Mouse (Mus musculus): ENCODE data around the gene Actg2. TPM values are rescaled to one million over a fixed set of nuclear protein-coding genes. Genes with fewer than 3 reads are reported as not detected.

Actg2 gene
- polyA plus RNA-seq, 1 experiment from 2014 or later: 1,372 TPM

- Histone ChIP-seq H3K4me3 (ENCODE audit: low read depth, low read length) (peak within 1 kb of the TSS; percentile 67), H3K36me3 (ENCODE audit: control insufficient read depth, insufficient read depth, low read length) (peaks cover 6% of the 10 kb centered on the region; the same call in 1 of the 2 replicates), H3K4me1 (ENCODE audit: control insufficient read depth, insufficient read depth, low read length) (0 out of 2 replicates have a peak, but pooled peaks cover 7% of the 10 kb centered on the region), H3K4me2 (replicated peaks; ENCODE audit: low read depth, low read length) (peak within 1 kb of the TSS; percentile 50), H3K27me3 (ENCODE audit: control insufficient read depth, insufficient read depth, low read length) (no peaks in the 10 kb centered on the region), H3K9ac (replicated peaks; ENCODE audit: low read depth, low read length) (peak within 1 kb of the TSS; percentile 63), H3K27ac (ENCODE audit: low read length) (peak within 1 kb of the TSS; percentile 94), H3K9me3 (ENCODE audit: control insufficient read depth, low read depth, low read length) (no peaks in the 10 kb centered on the region)
- ATAC-seq (ENCODE audit: insufficient number of reproducible peaks, insufficient read depth, low FRiP score, low read depth): peak; percentile 96
- WGBS: under 1% methylated on average over 54 of the region's 54 CpGs
Observed at GRCm38 (mm10) chr6:83506258-83507167, 29.6 kb downstream of the Actg2 start, which contains the start of gene Dguok. Gene Dguok (minus strand): TSS chr6:83506969.

GRCm38 (mm10) chr6:83505554-83505953, 30.5 kb downstream of the Actg2 start:
- H3K27ac ChIP-seq (ENCODE audit: low read length): no peak overlapping the region
- 0 out of 2 replicates have a peak, but pooled peaks cover 7% of the 10 kb centered on the region for H3K4me1 ChIP-seq (ENCODE audit: control insufficient read depth, insufficient read depth, low read length)
- peak overlapping the region; percentile 50 for H3K4me2 ChIP-seq (replicated peaks; ENCODE audit: low read depth, low read length)
- no peak overlapping the region for H3K9ac ChIP-seq (replicated peaks; ENCODE audit: low read depth, low read length)
- H3K9me3 ChIP-seq (ENCODE audit: control insufficient read depth, low read depth, low read length): no peaks in the 10 kb centered on the region; the same call in 1 of the 2 replicates
- WGBS: 89% methylated on average over 4 of the region's 4 CpGs
- H3K27me3 ChIP-seq (ENCODE audit: control insufficient read depth, insufficient read depth, low read length): no peaks in the 10 kb centered on the region
- H3K4me3 ChIP-seq (ENCODE audit: low read depth, low read length): peak overlapping the region; percentile 67; the same call in 1 of the 2 replicates
- H3K36me3 ChIP-seq (ENCODE audit: control insufficient read depth, insufficient read depth, low read length): peaks cover 6% of the 10 kb centered on the region; the same call in 1 of the 2 replicates
- no peak for ATAC-seq (ENCODE audit: insufficient number of reproducible peaks, insufficient read depth, low FRiP score, low read depth)

GRCm38 (mm10) chr6:83503361-83503760, 32.7 kb downstream of the Actg2 start:
- Histone ChIP-seq H3K27me3 (ENCODE audit: control insufficient read depth, insufficient read depth, low read length) (no peaks in the 10 kb centered on the region), H3K9ac (replicated peaks; ENCODE audit: low read depth, low read length) (no peak overlapping the region), H3K4me3 (ENCODE audit: low read depth, low read length) (no peak overlapping the region), H3K27ac (ENCODE audit: low read length) (no peak overlapping the region), H3K36me3 (ENCODE audit: control insufficient read depth, insufficient read depth, low read length) (peaks cover 6% of the 10 kb centered on the region; the same call in 1 of the 2 replicates), H3K4me1 (ENCODE audit: control insufficient read depth, insufficient read depth, low read length) (0 out of 2 replicates have a peak, but pooled peaks cover 7% of the 10 kb centered on the region), H3K4me2 (replicated peaks; ENCODE audit: low read depth, low read length) (no peak overlapping the region), H3K9me3 (ENCODE audit: control insufficient read depth, low read depth, low read length) (no peaks in the 10 kb centered on the region; the same call in 1 of the 2 replicates)
- 71% methylated on average over 3 of the region's 3 CpGs for WGBS
- no peak for ATAC-seq (ENCODE audit: insufficient number of reproducible peaks, insufficient read depth, low FRiP score, low read depth)

DNA sequence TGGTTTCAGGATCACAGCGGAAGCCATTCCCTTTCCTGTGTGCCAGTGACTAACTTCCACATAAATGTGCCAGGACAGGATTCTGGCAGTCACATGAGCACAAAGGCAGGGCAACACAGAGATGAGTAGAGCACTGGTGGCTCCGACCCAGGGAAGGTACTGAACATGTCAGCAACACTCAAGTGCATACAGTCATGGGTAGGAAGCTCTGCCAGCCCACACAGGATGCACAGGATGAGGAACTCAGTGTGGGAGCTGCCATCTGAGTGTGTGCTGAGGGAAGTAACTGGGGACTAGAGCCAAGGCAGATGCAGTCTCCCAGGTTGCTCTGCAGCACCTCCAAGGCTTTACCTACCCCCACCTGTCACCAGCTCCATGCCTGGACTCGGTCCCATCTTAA, 33.4 kb downstream of the Actg2 start:
- H3K9ac ChIP-seq (replicated peaks; ENCODE audit: low read depth, low read length): no peak overlapping the region
- 92% methylated on average over 3 of the region's 3 CpGs for WGBS
- no peak for ATAC-seq (ENCODE audit: insufficient number of reproducible peaks, insufficient read depth, low FRiP score, low read depth)
- no peaks in the 10 kb centered on the region for H3K27me3 ChIP-seq (ENCODE audit: control insufficient read depth, insufficient read depth, low read length)
- H3K36me3 ChIP-seq (ENCODE audit: control insufficient read depth, insufficient read depth, low read length): peaks cover 6% of the 10 kb centered on the region; the same call in 1 of the 2 replicates
- H3K4me2 ChIP-seq (replicated peaks; ENCODE audit: low read depth, low read length): no peak overlapping the region
- H3K4me3 ChIP-seq (ENCODE audit: low read depth, low read length): no peak overlapping the region
- no peak overlapping the region for H3K27ac ChIP-seq (ENCODE audit: low read length)
- no peaks in the 10 kb centered on the region; the same call in 1 of the 2 replicates for H3K9me3 ChIP-seq (ENCODE audit: control insufficient read depth, low read depth, low read length)
- H3K4me1 ChIP-seq (ENCODE audit: control insufficient read depth, insufficient read depth, low read length): 0 out of 2 replicates have a peak, but pooled peaks cover 7% of the 10 kb centered on the region

GRCm38 (mm10) chr6:83501524-83502310, 34.3 kb downstream of the Actg2 start:
- H3K4me2 ChIP-seq (replicated peaks; ENCODE audit: low read depth, low read length): no peak overlapping the region
- WGBS: 58% methylated on average over 9 of the region's 9 CpGs

DNA sequence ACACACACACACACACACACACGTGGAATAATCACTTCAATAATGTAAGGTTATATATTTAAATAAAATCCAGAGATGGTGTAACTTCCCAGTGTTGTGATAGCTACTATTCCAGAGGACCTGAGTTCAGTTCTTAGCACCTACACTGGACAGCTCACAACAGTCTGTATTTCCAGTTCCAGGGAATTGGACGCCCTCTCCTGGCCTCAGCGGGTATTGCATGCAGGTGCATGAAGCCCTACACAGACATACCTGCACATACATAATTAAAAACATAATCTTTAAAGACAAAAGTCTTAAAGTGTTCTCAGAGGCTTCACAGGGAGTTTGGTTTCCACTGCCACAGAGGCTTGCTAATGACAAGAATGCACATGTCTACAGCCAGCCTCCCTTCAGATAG, 35.6 kb downstream of the Actg2 start:
- no peak for ATAC-seq (ENCODE audit: insufficient number of reproducible peaks, insufficient read depth, low FRiP score, low read depth)
- Histone ChIP-seq H3K36me3 (ENCODE audit: control insufficient read depth, insufficient read depth, low read length) (peaks cover 9% of the 10 kb centered on the region; the same call in 1 of the 2 replicates), H3K4me2 (replicated peaks; ENCODE audit: low read depth, low read length) (no peak overlapping the region), H3K27ac (ENCODE audit: low read length) (no peak overlapping the region), H3K4me1 (ENCODE audit: control insufficient read depth, insufficient read depth, low read length) (0 out of 2 replicates have a peak, but pooled peaks cover 2% of the 10 kb centered on the region), H3K4me3 (ENCODE audit: low read depth, low read length) (no peak overlapping the region), H3K27me3 (ENCODE audit: control insufficient read depth, insufficient read depth, low read length) (no peaks in the 10 kb centered on the region), H3K9me3 (ENCODE audit: control insufficient read depth, low read depth, low read length) (no peaks in the 10 kb centered on the region; the same call in 1 of the 2 replicates), H3K9ac (replicated peaks; ENCODE audit: low read depth, low read length) (no peak overlapping the region)
- WGBS: 63% methylated on average over 3 of the region's 3 CpGs

More at GRCm38 (mm10) chr6:83501524-83502310, 34.3 kb downstream of the Actg2 start:
- ATAC-seq (ENCODE audit: insufficient number of reproducible peaks, insufficient read depth, low FRiP score, low read depth): no peak
- no peaks in the 10 kb centered on the region for H3K27me3 ChIP-seq (ENCODE audit: control insufficient read depth, insufficient read depth, low read length)
- no peak overlapping the region for H3K27ac ChIP-seq (ENCODE audit: low read length)
- H3K9me3 ChIP-seq (ENCODE audit: control insufficient read depth, low read depth, low read length): no peaks in the 10 kb centered on the region; the same call in 1 of the 2 replicates
- H3K36me3 ChIP-seq (ENCODE audit: control insufficient read depth, insufficient read depth, low read length): peaks cover 9% of the 10 kb centered on the region; the same call in 1 of the 2 replicates
- H3K4me3 ChIP-seq (ENCODE audit: low read depth, low read length): no peak overlapping the region
- H3K9ac ChIP-seq (replicated peaks; ENCODE audit: low read depth, low read length): no peak overlapping the region
- H3K4me1 ChIP-seq (ENCODE audit: control insufficient read depth, insufficient read depth, low read length): 0 out of 2 replicates have a peak, but pooled peaks cover 7% of the 10 kb centered on the region

- Histone ChIP-seq H3K9ac (replicated peaks; ENCODE audit: low read depth, low read length) (no peak overlapping the region), H3K9me3 (ENCODE audit: control insufficient read depth, low read depth, low read length) (no peaks in the 10 kb centered on the region; the same call in 1 of the 2 replicates), H3K4me3 (ENCODE audit: low read depth, low read length) (no peak overlapping the region), H3K4me1 (ENCODE audit: control insufficient read depth, insufficient read depth, low read length) (no peaks in the 10 kb centered on the region), H3K36me3 (ENCODE audit: control insufficient read depth, insufficient read depth, low read length) (peaks cover 11% of the 10 kb centered on the region), H3K4me2 (replicated peaks; ENCODE audit: low read depth, low read length) (no peak overlapping the region), H3K27me3 (ENCODE audit: control insufficient read depth, insufficient read depth, low read length) (no peaks in the 10 kb centered on the region), H3K27ac (ENCODE audit: low read length) (no peak overlapping the region)
- WGBS: 92% methylated on average over 10 of the region's 10 CpGs
- no peak for ATAC-seq (ENCODE audit: insufficient number of reproducible peaks, insufficient read depth, low FRiP score, low read depth)
Observed at GRCm38 (mm10) chr6:83499078-83499477, 37.0 kb downstream of the Actg2 start.
